Mouse (Mus musculus): ENCODE results near the gene Hirip3.

GRCm38 (mm10) chr7:126914844-126915243, 53.1 kb downstream of the Hirip3 start:
- TF ChIP-seq CTCF (IDR thresholded peaks at IDR 0.05; ENCODE audit: borderline replicate concordance, insufficient read depth, low read depth, low read length) (no peak), POLR2A (IDR thresholded peaks at IDR 0.05; ENCODE audit: borderline replicate concordance, insufficient read depth, low read length) (no peak)

Data from cerebellum, adult 2 months (tissue).